Comparison of ENCODE assay signal across 8 mouse cellular contexts in genomic region chr14:118922251-118922650, GRCm38 (mm10). TPM values are rescaled to one million over a fixed set of nuclear protein-coding genes. Genes with fewer than 3 reads are reported as not detected.
DNase-seq lines count a peak whose midpoint lies in the region; ATAC-seq and TF ChIP-seq lines count a peak whose summit lies in the region.

No protein-coding gene starts in this region.

- H3K4me3 ChIP-seq in heart, embryonic 10.5 days = peak overlapping the region; percentile 63
- H3K4me3 ChIP-seq in E14TG2a.4 (replicated peaks; ENCODE audit: low read length) = peak overlapping the region; percentile 72
- peak overlapping the region; percentile 47 for H3K4me3 ChIP-seq in forebrain, embryonic 12.5 days (replicated peaks)
- H3K4me3 ChIP-seq in liver, embryonic 13.5 days (replicated peaks) = peak overlapping the region; percentile 40

- H3K9ac ChIP-seq in forebrain, embryonic 12.5 days = peak overlapping the region; percentile 61
- no peak overlapping the region for H3K9ac ChIP-seq in liver, embryonic 13.5 days

- H3K4me2 ChIP-seq in forebrain, embryonic 12.5 days = peak overlapping the region; percentile 83
- peak overlapping the region; percentile 56 for H3K4me2 ChIP-seq in liver, embryonic 13.5 days

- no peaks in the 10 kb centered on the region for H3K9me3 ChIP-seq in heart, embryonic 10.5 days
- H3K9me3 ChIP-seq in E14TG2a.4 (ENCODE audit: low read length) = no peaks in the 10 kb centered on the region
- no peaks in the 10 kb centered on the region for H3K9me3 ChIP-seq in forebrain, embryonic 12.5 days
- no peaks in the 10 kb centered on the region for H3K9me3 ChIP-seq in liver, embryonic 13.5 days (replicated peaks)

- DNase-seq in heart, embryonic 10.5 days (ENCODE audit: low spot score) = no peak
- DNase-seq in heart, adult 9 months (ENCODE audit: low spot score in 2 of 2) = no peak
- DNase-seq in liver, embryonic 13.5 days = no peak
- DNase-seq in urinary bladder, postnatal 4 days (ENCODE audit: low spot score in 2 of 2) = no peak
- DNase-seq in gastrocnemius, postnatal 14 days = no peak
- no peak for DNase-seq in cerebellum, adult 8-10 months

- H3K4me1 ChIP-seq in heart, embryonic 10.5 days = peaks cover 33% of the 10 kb centered on the region
- peaks cover 41% of the 10 kb centered on the region for H3K4me1 ChIP-seq in E14TG2a.4 (replicated peaks; ENCODE audit: low read depth, low read length)
- H3K4me1 ChIP-seq in forebrain, embryonic 12.5 days = peaks cover 49% of the 10 kb centered on the region
- H3K4me1 ChIP-seq in liver, embryonic 13.5 days (replicated peaks) = peaks cover 23% of the 10 kb centered on the region

- no peak for TF ChIP-seq CTCF in E14TG2a.4 (conservative IDR thresholded peaks at IDR 0.05; ENCODE audit: low read length)

- peak overlapping the region; percentile 64; the same call in 1 of the 2 replicates for H3K27ac ChIP-seq in heart, embryonic 10.5 days
- no peak overlapping the region for H3K27ac ChIP-seq in forebrain, embryonic 12.5 days
- H3K27ac ChIP-seq in liver, embryonic 13.5 days = no peak overlapping the region

- WGBS in heart, embryonic 10.5 days = 16% methylated on average over 22 of the region's 22 CpGs
- WGBS in forebrain, embryonic 12.5 days = 22% methylated on average over 22 of the region's 22 CpGs
- WGBS in liver, embryonic 13.5 days (ENCODE audit: insufficient replicate concordance) = 18% methylated on average over 22 of the region's 22 CpGs

- peaks cover 20% of the 10 kb centered on the region for H3K27me3 ChIP-seq in heart, embryonic 10.5 days (ENCODE audit: insufficient read depth, poor library complexity, severe bottlenecking)
- H3K27me3 ChIP-seq in E14TG2a.4 (ENCODE audit: insufficient read depth, low read length) = peaks cover 32% of the 10 kb centered on the region
- H3K27me3 ChIP-seq in forebrain, embryonic 12.5 days = peaks cover 17% of the 10 kb centered on the region
- peaks cover 70% of the 10 kb centered on the region for H3K27me3 ChIP-seq in liver, embryonic 13.5 days

- ATAC-seq in forebrain, embryonic 12.5 days (ENCODE audit: low FRiP score) = no peak
- ATAC-seq in liver, embryonic 13.5 days (ENCODE audit: low read depth) = no peak

- H3K36me3 ChIP-seq in heart, embryonic 10.5 days = peaks cover 17% of the 10 kb centered on the region
- peaks cover 28% of the 10 kb centered on the region for H3K36me3 ChIP-seq in E14TG2a.4 (ENCODE audit: insufficient read depth, low read length)
- peaks cover 15% of the 10 kb centered on the region for H3K36me3 ChIP-seq in forebrain, embryonic 12.5 days (replicated peaks)
- H3K36me3 ChIP-seq in liver, embryonic 13.5 days = no peaks in the 10 kb centered on the region

- intact Hi-C loops in gastrocnemius, postnatal 14 days (cut with DNase I; ENCODE audit: low total_unique reads) = loop anchor here (10.0 kb wide), 1 partner anchor 83 kb away; no protein-coding TSS in a partner anchor

RNA-seq across cellular contexts. Expression of gene Dzip1, which starts 3.0 kb away (rescaled TPM):
- 8.8 and 15.3 TPM in 2 replicates for polyA plus RNA-seq in heart, embryonic 10.5 days (2016; fragmentation: Nextera tagmentation; extraction: Ambion mirVana)
- 31.3 and 32.1 TPM in 2 replicates for polyA plus RNA-seq in forebrain, embryonic 12.5 days (2016; fragmentation: Nextera tagmentation; extraction: Ambion mirVana)
- polyA plus RNA-seq in liver, embryonic 13.5 days (2015; fragmentation: Nextera tagmentation; extraction: Ambion mirVana) = 2.1 and 2.6 TPM in 2 replicates
- total RNA-seq in gastrocnemius, postnatal 14 days (2021) = 1 to 10 TPM; 3.0 to 4.3 TPM

RNA-seq across cellular contexts. Expression of gene Dnajc3, which starts 15.5 kb away (rescaled TPM):
- 38.0 and 44.3 TPM in 2 replicates for polyA plus RNA-seq in heart, embryonic 10.5 days (2016; fragmentation: Nextera tagmentation; extraction: Ambion mirVana)
- polyA plus RNA-seq in forebrain, embryonic 12.5 days (2016; fragmentation: Nextera tagmentation; extraction: Ambion mirVana) = 23.0 and 25.0 TPM in 2 replicates
- 29.3 and 36.6 TPM in 2 replicates for polyA plus RNA-seq in liver, embryonic 13.5 days (2015; fragmentation: Nextera tagmentation; extraction: Ambion mirVana)
- 10 to 100 TPM; 19.3 to 22.0 TPM for total RNA-seq in gastrocnemius, postnatal 14 days (2021)
